Mouse (Mus musculus): ENCODE measurements around the gene Bri3bp. TPM values are rescaled to one million over a fixed set of nuclear protein-coding genes. Genes with fewer than 3 reads are reported as not detected.
"Not testable (repeated sequence)": the region's sequence is repeated elsewhere in the genome, so short reads cannot be mapped to it uniquely, and the experiment has no call there.

The Bri3bp gene
- 43.8 and 45.8 TPM in 2 replicates for polyA plus RNA-seq (2011; ENCODE audit: insufficient read depth, insufficient read length, low read depth, missing spikeins)

DNA sequence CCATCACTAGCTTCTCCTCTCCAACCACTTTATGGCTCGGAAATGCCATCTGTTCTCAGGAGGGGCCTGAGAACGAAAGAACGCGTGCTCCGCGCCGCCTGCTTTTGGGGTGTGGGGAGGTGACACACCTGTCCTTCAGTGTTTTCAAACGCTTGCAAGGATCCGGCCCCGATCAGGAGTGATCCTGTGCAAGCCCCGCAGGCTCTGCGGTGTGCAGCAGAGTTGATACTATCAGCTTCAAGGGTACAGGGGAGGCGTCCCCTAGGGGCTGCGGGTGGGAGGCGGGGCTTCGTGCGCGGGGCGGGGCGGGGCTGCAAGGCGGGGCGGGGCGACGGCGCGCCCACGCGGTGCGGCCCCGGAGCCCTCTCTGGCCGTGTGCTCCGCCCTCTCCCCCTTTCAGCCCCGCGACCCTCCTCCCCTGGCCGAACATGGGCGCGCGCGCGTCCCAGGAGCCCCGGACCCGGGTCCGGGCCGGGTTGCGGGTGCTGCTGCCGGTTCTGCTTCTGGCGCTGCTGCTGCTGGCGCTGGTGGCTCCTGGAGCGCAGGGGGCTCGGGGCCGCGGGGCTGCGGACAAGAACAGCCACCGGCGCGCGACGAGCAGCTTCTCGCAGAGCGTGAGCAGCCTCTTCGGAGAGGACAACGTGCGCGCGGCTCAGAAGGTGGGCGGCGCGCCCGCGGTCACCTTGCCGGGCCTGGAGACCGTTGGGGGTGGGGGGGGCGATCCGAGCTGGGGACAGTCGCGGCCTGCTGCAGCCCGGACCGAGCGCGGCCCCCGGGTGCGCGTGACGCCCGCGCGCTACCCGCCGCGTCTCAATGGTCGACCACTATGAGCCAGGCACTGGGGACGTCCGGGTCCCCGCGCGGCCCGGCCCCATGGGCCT lies at the start of gene Bri3bp:
Bri3bp (plus strand) TSS at position 335 of the 881 bp plus-strand sequence.
- TF ChIP-seq EP300 (IDR thresholded peaks at IDR 0.05; ENCODE audit: insufficient read depth, low read depth, low read length) (no peak), CTCF (IDR thresholded peaks at IDR 0.05; ENCODE audit: low read depth, low read length) (no peak), POLR2A (IDR thresholded peaks at IDR 0.05; ENCODE audit: insufficient read depth, low read length) (no peak)
- H3K9ac ChIP-seq (ENCODE audit: low read depth, poor library complexity, severe bottlenecking), result peak within 1 kb of the TSS; percentile 93
- H3K4me1 ChIP-seq (ENCODE audit: control insufficient read depth, insufficient read depth, low read length), result no peaks in the 10 kb centered on the region
- H3K27ac ChIP-seq (ENCODE audit: insufficient read depth, low read length), result peak within 1 kb of the TSS; percentile 40; the same call in 1 of the 2 replicates
- peak within 1 kb of the TSS; percentile 96 for H3K4me3 ChIP-seq (ENCODE audit: low read depth, low read length)
- no peaks in the 10 kb centered on the region for H3K36me3 ChIP-seq (ENCODE audit: control insufficient read depth, insufficient read depth, low read length, poor library complexity, severe bottlenecking)
- H3K9me3 ChIP-seq (replicated peaks; ENCODE audit: control insufficient read depth, insufficient read depth, low read length, poor library complexity, severe bottlenecking), result no peaks in the 10 kb centered on the region
- H3K27me3 ChIP-seq (ENCODE audit: control insufficient read depth, insufficient read depth, low read length, poor library complexity, severe bottlenecking), result no peaks in the 10 kb centered on the region

GRCm38 (mm10) chr5:125391609-125392008 lies 49.8 kb upstream of the Bri3bp start:
- no peaks in the 10 kb centered on the region for H3K4me1 ChIP-seq (ENCODE audit: control insufficient read depth, insufficient read depth, low read length)
- H3K9ac ChIP-seq (ENCODE audit: low read depth, poor library complexity, severe bottlenecking), result no peak overlapping the region
- TF ChIP-seq EP300 (IDR thresholded peaks at IDR 0.05; ENCODE audit: insufficient read depth, low read depth, low read length) (no peak), POLR2A (IDR thresholded peaks at IDR 0.05; ENCODE audit: insufficient read depth, low read length) (no peak), CTCF (IDR thresholded peaks at IDR 0.05; ENCODE audit: low read depth, low read length) (no peak)
- H3K36me3 ChIP-seq (ENCODE audit: control insufficient read depth, insufficient read depth, low read length, poor library complexity, severe bottlenecking), result peaks cover 10% of the 10 kb centered on the region
- H3K27me3 ChIP-seq (ENCODE audit: control insufficient read depth, insufficient read depth, low read length, poor library complexity, severe bottlenecking), result no peaks in the 10 kb centered on the region
- H3K9me3 ChIP-seq (replicated peaks; ENCODE audit: control insufficient read depth, insufficient read depth, low read length, poor library complexity, severe bottlenecking), result no peaks in the 10 kb centered on the region
- no peak overlapping the region for H3K4me3 ChIP-seq (ENCODE audit: low read depth, low read length)
- no peak overlapping the region for H3K27ac ChIP-seq (ENCODE audit: insufficient read depth, low read length)

- Histone ChIP-seq H3K9ac (ENCODE audit: low read depth, poor library complexity, severe bottlenecking) (peak overlapping the region; percentile 56), H3K36me3 (ENCODE audit: control insufficient read depth, insufficient read depth, low read length, poor library complexity, severe bottlenecking) (peaks cover 10% of the 10 kb centered on the region), H3K27ac (ENCODE audit: insufficient read depth, low read length) (peak overlapping the region; percentile 30)
- not testable (repeated sequence) for H3K4me3 ChIP-seq (ENCODE audit: low read depth, low read length); H3K9me3 ChIP-seq (replicated peaks; ENCODE audit: control insufficient read depth, insufficient read depth, low read length, poor library complexity, severe bottlenecking); H3K4me1 ChIP-seq (ENCODE audit: control insufficient read depth, insufficient read depth, low read length); H3K27me3 ChIP-seq (ENCODE audit: control insufficient read depth, insufficient read depth, low read length, poor library complexity, severe bottlenecking)
Measured at GRCm38 (mm10) chr5:125392176-125392575, 49.2 kb upstream of the Bri3bp start.

DNA sequence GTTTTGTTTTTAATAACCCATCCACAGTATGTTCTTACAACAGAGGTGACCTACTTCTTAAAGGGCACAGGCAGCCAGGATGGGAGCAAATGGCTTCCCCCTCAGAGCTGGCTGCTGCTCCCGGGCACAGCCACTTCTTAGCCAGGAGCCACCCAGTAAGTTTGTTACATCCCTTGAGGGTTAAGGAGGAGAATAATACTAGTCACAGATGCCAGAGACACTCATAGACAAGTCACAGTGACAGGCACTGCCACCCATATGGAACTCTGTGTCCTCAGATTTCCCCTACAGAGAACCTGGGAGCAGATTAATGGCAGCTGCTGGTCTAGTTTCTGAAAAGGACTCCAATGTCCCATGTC lies 48.8 kb upstream of the Bri3bp start:
- H3K9me3 ChIP-seq (replicated peaks; ENCODE audit: control insufficient read depth, insufficient read depth, low read length, poor library complexity, severe bottlenecking), result no peaks in the 10 kb centered on the region

GRCm38 (mm10) chr5:125392977-125393621 lies 48.3 kb upstream of the Bri3bp start:
- H3K4me3 ChIP-seq (ENCODE audit: low read depth, low read length), result peak overlapping the region; percentile 45
- no peaks in the 10 kb centered on the region for H3K4me1 ChIP-seq (ENCODE audit: control insufficient read depth, insufficient read depth, low read length)
- peak; percentile 69 for TF ChIP-seq POLR2A (IDR thresholded peaks at IDR 0.05; ENCODE audit: insufficient read depth, low read length)
- peak; percentile 91 for TF ChIP-seq EP300 (IDR thresholded peaks at IDR 0.05; ENCODE audit: insufficient read depth, low read depth, low read length)
- no peak for TF ChIP-seq CTCF (IDR thresholded peaks at IDR 0.05; ENCODE audit: low read depth, low read length)
- peak overlapping the region; percentile 68 for H3K9ac ChIP-seq (ENCODE audit: low read depth, poor library complexity, severe bottlenecking)
- H3K9me3 ChIP-seq (replicated peaks; ENCODE audit: control insufficient read depth, insufficient read depth, low read length, poor library complexity, severe bottlenecking), result no peaks in the 10 kb centered on the region
- H3K27me3 ChIP-seq (ENCODE audit: control insufficient read depth, insufficient read depth, low read length, poor library complexity, severe bottlenecking), result no peaks in the 10 kb centered on the region
- peak overlapping the region; percentile 95 for H3K27ac ChIP-seq (ENCODE audit: insufficient read depth, low read length)
- H3K36me3 ChIP-seq (ENCODE audit: control insufficient read depth, insufficient read depth, low read length, poor library complexity, severe bottlenecking), result peaks cover 9% of the 10 kb centered on the region

More for the DNA sequence above, 48.8 kb upstream of the Bri3bp start:
- peak overlapping the region; percentile 80 for H3K27ac ChIP-seq (ENCODE audit: insufficient read depth, low read length)
- peak overlapping the region; percentile 56 for H3K9ac ChIP-seq (ENCODE audit: low read depth, poor library complexity, severe bottlenecking)
- H3K4me1 ChIP-seq (ENCODE audit: control insufficient read depth, insufficient read depth, low read length), result no peaks in the 10 kb centered on the region
- H3K27me3 ChIP-seq (ENCODE audit: control insufficient read depth, insufficient read depth, low read length, poor library complexity, severe bottlenecking), result no peaks in the 10 kb centered on the region
- H3K4me3 ChIP-seq (ENCODE audit: low read depth, low read length), result peak overlapping the region; percentile 27
- peaks cover 10% of the 10 kb centered on the region for H3K36me3 ChIP-seq (ENCODE audit: control insufficient read depth, insufficient read depth, low read length, poor library complexity, severe bottlenecking)
- TF ChIP-seq POLR2A (IDR thresholded peaks at IDR 0.05; ENCODE audit: insufficient read depth, low read length) (no peak), CTCF (IDR thresholded peaks at IDR 0.05; ENCODE audit: low read depth, low read length) (no peak), EP300 (IDR thresholded peaks at IDR 0.05; ENCODE audit: insufficient read depth, low read depth, low read length) (no peak)
